Mouse (Mus musculus) stomach, postnatal 0 days (tissue): Measurements from ENCODE around the gene Wnt7a. TPM values are rescaled to one million over a fixed set of nuclear protein-coding genes. Genes with fewer than 3 reads are reported as not detected.

ENCODE experiments used
- ATAC-seq: fragments of 200-750 bp; cut with Nextera tagmentation; 2 replicates; pipeline ENCODE4 v1.8.0; 2017; ENCODE audit not compliant: low FRiP score, low TSS enrichment
- DNase-seq: peaks from one replicate; pipeline ENCODE4 v3.0.0-alpha.2; 2016; ENCODE audit warnings: low spot score
- H3K27ac ChIP-seq: fragments of 300-500 bp; sonication (generic); replicated peaks from 2 replicates; pipeline ENCODE4 v1.5.1; 2014; ENCODE audit warnings: mild to moderate bottlenecking, control low read depth
- H3K27me3 ChIP-seq: fragments of 300-500 bp; sonication (generic); 2 replicates; pipeline ENCODE4 v1.6.1; 2014; ENCODE audit warnings: low read length; ENCODE audit not compliant: control insufficient read depth, insufficient read depth
- H3K36me3 ChIP-seq: fragments of 300-500 bp; sonication (generic); 2 replicates; pipeline ENCODE4 v1.6.1; 2014; ENCODE audit warnings: low read length, mixed read lengths; ENCODE audit not compliant: control insufficient read depth, insufficient read depth
- H3K4me1 ChIP-seq: fragments of 300-500 bp; sonication (generic); replicated peaks from 2 replicates; pipeline ENCODE4 v1.6.1; 2014; ENCODE audit warnings: antibody characterized with exemption; ENCODE audit not compliant: control insufficient read depth, insufficient read depth
- H3K4me2 ChIP-seq: fragments of 300-500 bp; sonication (generic); replicated peaks from 2 replicates; pipeline ENCODE4 v1.6.1; 2014; ENCODE audit warnings: low read depth, mild to moderate bottlenecking, control low read depth, moderate library complexity
- H3K4me3 ChIP-seq: fragments of 300-500 bp; sonication (generic); 2 replicates; pipeline ENCODE4 v1.5.1; 2014; ENCODE audit warnings: low read depth, low read length, control low read depth
- H3K9ac ChIP-seq: fragments of 300-500 bp; sonication (generic); 2 replicates; pipeline ENCODE4 v1.6.1; 2014; ENCODE audit warnings: mild to moderate bottlenecking, low read length, control low read depth, mixed read lengths
- H3K9me3 ChIP-seq: fragments of 300-500 bp; sonication (generic); 2 replicates; pipeline ENCODE4 v1.6.1; 2016; ENCODE audit warnings: low read length; ENCODE audit not compliant: control insufficient read depth
- CTCF ChIP-seq: IDR thresholded peaks from 2 replicates; pipeline ENCODE4 v1.5.1; 2016; ENCODE audit warnings: antibody characterized with exemption, low read depth, mild to moderate bottlenecking, moderate library complexity
- EP300 ChIP-seq: optimal IDR thresholded peaks from 2 replicates; pipeline ENCODE3; 2016; ENCODE audit warnings: antibody characterized with exemption
- WGBS: fragments of 180-500 bp; shearing (Covaris S2); extraction: QIAGEN DNeasy Blood & Tissue Kit; methylation state at CpG from one replicate; pipeline ENCODE4 v1.1.7; 2014; 5-methylcytosine and 5-hydroxymethylcytosine counted together
- polyA plus RNA-seq: library from polyadenylated mRNA; unstranded; fragments of >200 nt; fragmentation: Nextera tagmentation; extraction: Ambion mirVana; gene quantifications from 2 replicates; pipeline ENCODE4 v1.2.1, GENCODE M21; 2015

The Wnt7a gene
- not detected in 2 replicates for polyA plus RNA-seq

DNA sequence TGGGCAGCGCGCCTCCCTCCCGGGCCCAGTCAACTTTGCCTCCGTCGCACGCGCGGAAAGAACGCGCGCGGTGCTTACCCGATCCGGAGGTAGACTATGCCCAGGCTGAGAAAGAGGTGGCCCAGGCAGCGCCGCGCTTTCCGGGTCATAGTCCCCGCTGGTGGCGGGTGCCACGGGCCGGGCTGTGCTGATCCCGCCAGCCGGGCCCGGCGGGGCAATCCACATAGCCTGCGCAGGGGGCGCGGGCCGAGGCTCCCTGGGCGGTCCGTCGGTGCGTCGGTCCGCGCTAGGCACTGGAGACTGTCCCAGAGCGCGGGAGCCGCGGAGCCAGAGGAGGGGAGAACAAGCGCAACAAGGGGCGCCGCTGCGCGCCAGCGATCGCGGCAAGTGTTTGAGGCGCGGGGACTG is at the start of gene Wnt7a:
Wnt7a (minus strand) TSS at position 403 of the 408 bp plus-strand sequence.
- H3K9me3 ChIP-seq, result no peaks in the 10 kb centered on the region
- DNase-seq, result peak; percentile 23
- TF ChIP-seq CTCF (no peak), EP300 (no peak)
- peak within 1 kb of the TSS; percentile 74 for H3K4me2 ChIP-seq
- peaks cover 26% of the 10 kb centered on the region for H3K27me3 ChIP-seq
- H3K36me3 ChIP-seq, result no peaks in the 10 kb centered on the region
- H3K9ac ChIP-seq, result no peak within 1 kb of the TSS
- 2% methylated on average over 35 of the region's 51 CpGs for WGBS
- H3K4me3 ChIP-seq, result peak within 1 kb of the TSS; percentile 43
- ATAC-seq, result no peak
- 0 out of 2 replicates have a peak, but pooled peaks cover 2% of the 10 kb centered on the region for H3K4me1 ChIP-seq
- no peak within 1 kb of the TSS for H3K27ac ChIP-seq

DNA sequence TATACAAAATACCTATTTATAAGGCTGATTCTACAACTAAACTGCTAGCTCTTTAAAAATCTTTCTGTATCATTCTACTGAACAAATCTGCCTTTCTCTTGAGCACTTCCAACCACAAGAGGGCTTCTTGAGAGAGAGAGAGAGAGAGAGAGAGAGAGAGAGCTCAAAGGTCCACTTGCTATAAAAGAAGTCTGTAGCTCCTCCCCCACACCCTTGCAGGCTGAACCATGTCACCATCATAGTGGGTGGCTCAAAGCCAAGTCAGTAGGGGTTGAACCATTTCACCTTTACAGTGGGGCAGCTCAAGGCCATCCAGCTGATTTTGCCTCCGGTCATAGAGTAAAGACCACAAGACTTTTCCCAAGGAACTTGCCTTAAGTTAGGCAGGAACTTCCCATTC is 48.3 kb upstream of the Wnt7a start:
- no peak overlapping the region for H3K27ac ChIP-seq
- WGBS, result 82% methylated on average over 1 of the region's 1 CpGs
- peak; percentile 82 for ATAC-seq
- peaks cover 10% of the 10 kb centered on the region; the same call in 1 of the 2 replicates for H3K36me3 ChIP-seq
- H3K4me1 ChIP-seq, result no peaks in the 10 kb centered on the region
- no peaks in the 10 kb centered on the region for H3K27me3 ChIP-seq
- H3K9me3 ChIP-seq, result no peaks in the 10 kb centered on the region
- peak; percentile 64 for DNase-seq
- TF ChIP-seq EP300 (no peak), CTCF (peak; percentile 47)
- no peak overlapping the region for H3K4me2 ChIP-seq
- no peak overlapping the region for H3K9ac ChIP-seq
- no peak overlapping the region for H3K4me3 ChIP-seq

DNA sequence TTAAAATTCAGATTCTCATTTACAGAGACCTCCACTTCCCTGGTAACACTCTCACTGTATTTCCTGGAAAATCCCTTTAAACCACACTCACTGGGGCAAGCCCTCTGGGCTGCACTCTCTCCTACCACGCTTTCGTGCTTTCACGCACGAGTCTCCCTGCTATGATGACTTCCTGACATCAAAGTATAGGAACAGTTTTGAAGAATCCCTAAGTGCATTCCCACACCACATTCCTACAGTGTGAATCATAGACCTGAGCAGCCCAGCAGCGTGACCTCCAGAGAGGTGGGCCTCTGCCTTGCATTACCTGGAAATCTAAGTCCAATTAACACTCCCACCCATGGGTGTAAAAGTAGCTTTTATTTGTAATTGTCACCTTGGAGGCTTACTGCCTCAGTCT is 43.4 kb upstream of the Wnt7a start:
- Histone ChIP-seq H3K9me3 (no peaks in the 10 kb centered on the region), H3K9ac (no peak overlapping the region), H3K4me1 (no peaks in the 10 kb centered on the region), H3K4me2 (no peak overlapping the region), H3K27me3 (no peaks in the 10 kb centered on the region), H3K4me3 (no peak overlapping the region), H3K36me3 (no peaks in the 10 kb centered on the region), H3K27ac (no peak overlapping the region)
- 37% methylated on average over 5 of the region's 5 CpGs for WGBS
- no peak for TF ChIP-seq EP300
- no peak for TF ChIP-seq CTCF
- no peak for ATAC-seq
- no peak for DNase-seq

DNA sequence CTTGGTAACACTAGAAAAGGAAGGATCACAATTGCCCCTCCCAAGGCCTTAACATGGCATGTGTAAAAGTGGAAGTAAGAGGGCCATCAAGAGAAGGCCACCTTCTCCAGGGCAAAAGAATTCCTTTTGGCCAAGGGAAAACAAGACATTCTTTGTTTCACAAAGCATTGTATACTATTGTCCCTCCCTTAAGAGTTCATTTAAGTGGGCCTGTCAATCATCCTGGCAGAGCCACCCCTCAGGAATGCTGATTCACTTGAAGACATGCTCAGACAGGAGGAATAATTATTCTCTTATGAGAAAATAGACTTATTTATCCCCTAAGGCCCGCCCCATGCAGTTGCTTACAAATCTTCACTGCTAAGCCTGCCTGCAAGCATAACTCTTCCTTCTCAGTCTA is 40.9 kb upstream of the Wnt7a start:
- H3K27me3 ChIP-seq, result no peaks in the 10 kb centered on the region
- H3K4me3 ChIP-seq, result no peak overlapping the region
- 57% methylated on average over 1 of the region's 1 CpGs for WGBS
- H3K27ac ChIP-seq, result no peak overlapping the region
- no peaks in the 10 kb centered on the region for H3K36me3 ChIP-seq
- ATAC-seq (no peak), DNase-seq (no peak)
- no peaks in the 10 kb centered on the region for H3K9me3 ChIP-seq
- no peak overlapping the region for H3K9ac ChIP-seq
- no peaks in the 10 kb centered on the region for H3K4me1 ChIP-seq
- no peak for TF ChIP-seq EP300
- no peak for TF ChIP-seq CTCF
- H3K4me2 ChIP-seq, result no peak overlapping the region

DNA sequence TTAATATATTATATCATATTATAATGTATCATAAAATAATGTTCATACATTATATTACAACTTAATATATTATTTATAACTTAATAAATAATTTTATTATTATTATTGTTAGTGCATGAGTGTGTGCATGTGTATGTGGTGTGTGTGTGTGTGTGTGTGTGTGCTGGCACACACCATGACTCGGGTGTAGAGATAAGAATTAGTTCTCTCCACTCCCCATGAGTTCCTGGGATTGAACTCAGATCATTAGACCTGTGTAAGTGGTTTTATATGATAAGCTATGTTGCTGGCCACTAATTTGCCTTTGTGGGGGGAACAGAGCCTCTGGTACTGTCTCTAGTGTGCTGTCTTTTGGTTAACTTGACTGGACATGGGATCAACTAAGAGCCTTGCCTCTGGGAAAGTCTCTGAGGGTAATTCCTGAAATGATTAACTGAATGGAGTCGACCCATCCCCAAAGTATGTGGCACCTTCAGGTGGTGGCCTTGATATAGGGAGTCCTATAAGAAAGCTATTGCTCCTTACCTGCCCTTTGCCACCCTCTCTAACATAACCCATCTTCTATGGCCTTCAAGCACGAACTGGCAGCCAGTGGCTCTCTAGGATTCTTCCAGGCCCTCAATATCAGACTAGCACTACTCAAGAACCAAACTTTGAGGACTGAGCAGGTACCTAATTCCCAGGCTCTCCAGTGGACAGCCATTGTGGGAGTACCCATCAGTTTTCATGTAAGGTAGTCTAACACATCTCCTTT is 38.5 kb upstream of the Wnt7a start:
- H3K4me2 ChIP-seq, result no peak overlapping the region
- H3K27ac ChIP-seq, result no peak overlapping the region
- 42% methylated on average over 3 of the region's 3 CpGs for WGBS
- ATAC-seq (no peak), DNase-seq (no peak)
- H3K4me1 ChIP-seq, result no peaks in the 10 kb centered on the region
- no peaks in the 10 kb centered on the region for H3K36me3 ChIP-seq
- no peaks in the 10 kb centered on the region for H3K27me3 ChIP-seq
- H3K4me3 ChIP-seq, result no peak overlapping the region
- H3K9ac ChIP-seq, result no peak overlapping the region
- no peaks in the 10 kb centered on the region for H3K9me3 ChIP-seq
- TF ChIP-seq EP300 (no peak), CTCF (no peak)

DNA sequence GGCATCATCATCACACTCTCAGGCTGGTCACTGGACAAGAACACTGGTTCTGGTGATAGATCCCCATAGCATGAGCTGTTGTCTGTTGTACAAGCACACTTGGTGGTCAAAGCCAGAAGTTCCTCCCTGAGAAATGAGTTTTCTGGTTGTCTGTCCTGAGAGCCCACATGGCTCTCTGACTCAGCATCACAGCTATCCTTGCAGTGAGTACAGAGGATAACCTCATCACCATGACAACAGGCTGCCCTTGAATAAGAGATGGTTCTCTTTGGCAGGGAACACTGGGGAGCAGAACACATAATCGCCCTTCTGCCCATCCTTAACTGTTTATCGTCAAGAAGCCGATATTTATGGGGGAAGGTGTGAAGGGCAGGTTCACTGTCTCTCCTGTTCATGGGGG is 34.2 kb upstream of the Wnt7a start:
- 80% methylated on average over 3 of the region's 3 CpGs for WGBS
- Histone ChIP-seq H3K4me2 (no peak overlapping the region), H3K4me1 (no peaks in the 10 kb centered on the region), H3K9me3 (no peaks in the 10 kb centered on the region), H3K27ac (no peak overlapping the region), H3K9ac (no peak overlapping the region), H3K27me3 (no peaks in the 10 kb centered on the region), H3K4me3 (no peak overlapping the region), H3K36me3 (no peaks in the 10 kb centered on the region)
- ATAC-seq, result no peak
- no peak for DNase-seq
- TF ChIP-seq CTCF, result no peak
- TF ChIP-seq EP300, result no peak
